Mouse (Mus musculus): Measurements from ENCODE around the gene Slc12a6. TPM values are rescaled to one million over a fixed set of nuclear protein-coding genes. Genes with fewer than 3 reads are reported as not detected.
"Not testable (repeated sequence)": the region's sequence is repeated elsewhere in the genome, so short reads cannot be mapped to it uniquely, and the experiment has no call there.

Gene Slc12a6
- polyA plus RNA-seq, 1 experiment = 31.9 TPM

DNA sequence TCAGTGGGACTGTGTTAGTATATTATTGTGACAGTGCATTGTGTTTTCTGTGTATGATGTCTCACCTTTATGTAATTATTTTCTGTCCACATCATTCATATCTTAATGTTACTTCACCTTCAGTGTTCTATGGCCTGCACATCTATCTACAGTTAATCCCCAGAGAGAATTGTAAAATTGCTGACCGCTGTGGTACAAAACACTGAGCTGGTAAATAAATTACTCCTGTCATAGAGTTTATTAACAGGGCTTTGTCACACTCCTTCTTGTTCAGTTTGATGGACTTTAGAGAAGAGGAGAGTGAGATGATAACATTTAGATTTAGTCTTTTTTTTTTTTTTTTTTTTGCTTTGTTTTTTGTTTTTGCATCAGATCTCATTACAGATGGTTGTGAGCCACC, 17.2 kb downstream of the Slc12a6 start:
- no peaks in the 10 kb centered on the region for H3K36me3 ChIP-seq (ENCODE audit: control insufficient read depth, insufficient read depth, low read length, poor library complexity, severe bottlenecking)
- H3K27ac ChIP-seq (ENCODE audit: insufficient read depth, low read length) = no peak overlapping the region
- H3K9me3 ChIP-seq (replicated peaks; ENCODE audit: control insufficient read depth, insufficient read depth, low read length, poor library complexity, severe bottlenecking) = no peaks in the 10 kb centered on the region
- no peaks in the 10 kb centered on the region for H3K4me1 ChIP-seq (ENCODE audit: control insufficient read depth, insufficient read depth, low read length)
- no peaks in the 10 kb centered on the region for H3K27me3 ChIP-seq (ENCODE audit: control insufficient read depth, insufficient read depth, low read length, poor library complexity, severe bottlenecking)
- TF ChIP-seq CTCF (IDR thresholded peaks at IDR 0.05; ENCODE audit: low read depth, low read length) = no peak
- TF ChIP-seq POLR2A (IDR thresholded peaks at IDR 0.05; ENCODE audit: insufficient read depth, low read length) = no peak
- no peak for TF ChIP-seq EP300 (IDR thresholded peaks at IDR 0.05; ENCODE audit: insufficient read depth, low read depth, low read length)
- no peak overlapping the region for H3K4me3 ChIP-seq (ENCODE audit: low read depth, low read length)
- H3K9ac ChIP-seq (ENCODE audit: low read depth, poor library complexity, severe bottlenecking) = no peak overlapping the region

DNA sequence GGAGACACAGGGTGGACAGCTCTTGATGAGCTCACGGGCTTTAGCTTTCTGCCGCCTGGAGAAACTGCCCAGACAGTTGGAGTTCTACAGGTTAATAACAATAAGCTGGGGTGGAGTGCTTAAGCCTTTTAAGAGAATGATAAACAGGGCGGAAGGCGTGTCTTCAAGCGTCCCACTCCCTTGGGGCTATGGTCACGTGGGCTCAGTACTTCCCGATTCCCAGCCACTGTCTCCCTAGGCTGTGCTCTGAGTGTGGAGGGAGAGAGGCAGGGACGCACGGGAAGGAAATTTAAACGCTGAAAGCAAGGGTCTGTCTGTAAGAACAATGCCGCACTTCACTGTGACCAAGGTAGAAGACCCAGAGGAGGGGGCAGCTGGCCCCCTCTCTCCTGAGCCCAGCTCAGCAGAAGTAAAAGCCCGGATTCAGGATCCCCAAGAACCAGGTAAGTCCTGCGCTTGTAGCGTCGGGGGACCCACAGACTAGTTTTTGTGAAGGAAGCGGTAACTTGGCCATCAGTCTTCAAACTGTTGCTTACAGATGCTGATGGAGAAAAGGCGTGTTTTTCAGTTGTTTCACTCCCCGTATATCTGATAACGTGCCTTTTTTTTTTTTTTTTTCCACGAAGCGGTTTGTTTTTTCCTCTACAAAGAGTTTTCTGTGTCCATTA, 18.9 kb downstream of the Slc12a6 start:
- Histone ChIP-seq H3K27ac (ENCODE audit: insufficient read depth, low read length) (peak overlapping the region; percentile 51; the same call in 1 of the 2 replicates), H3K9me3 (replicated peaks; ENCODE audit: control insufficient read depth, insufficient read depth, low read length, poor library complexity, severe bottlenecking) (no peaks in the 10 kb centered on the region), H3K4me1 (ENCODE audit: control insufficient read depth, insufficient read depth, low read length) (no peaks in the 10 kb centered on the region), H3K4me3 (ENCODE audit: low read depth, low read length) (peak overlapping the region; percentile 58), H3K9ac (ENCODE audit: low read depth, poor library complexity, severe bottlenecking) (peak overlapping the region; percentile 79), H3K27me3 (ENCODE audit: control insufficient read depth, insufficient read depth, low read length, poor library complexity, severe bottlenecking) (no peaks in the 10 kb centered on the region), H3K36me3 (ENCODE audit: control insufficient read depth, insufficient read depth, low read length, poor library complexity, severe bottlenecking) (no peaks in the 10 kb centered on the region)
- TF ChIP-seq EP300 (IDR thresholded peaks at IDR 0.05; ENCODE audit: insufficient read depth, low read depth, low read length) = peak; percentile 80
- TF ChIP-seq CTCF (IDR thresholded peaks at IDR 0.05; ENCODE audit: low read depth, low read length) = no peak

DNA sequence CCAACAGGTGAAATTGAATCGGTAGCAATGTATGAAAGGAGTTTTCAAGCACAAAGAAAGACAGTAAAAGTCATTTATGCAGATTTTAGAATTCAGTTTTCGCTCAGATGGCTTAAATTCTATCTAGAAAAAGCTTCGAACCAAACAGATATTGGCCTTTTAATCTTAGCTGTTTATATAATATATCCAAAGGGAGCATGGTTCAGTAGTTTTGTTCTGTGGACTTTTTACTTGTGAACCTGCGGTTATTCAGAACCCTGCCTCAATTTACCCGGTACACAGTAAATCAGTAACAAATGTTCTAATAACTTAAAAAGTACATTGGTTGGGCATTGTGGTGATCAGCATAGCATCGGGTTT, 19.4 kb downstream of the Slc12a6 start:
- H3K9ac ChIP-seq (ENCODE audit: low read depth, poor library complexity, severe bottlenecking) = peak overlapping the region; percentile 79

DNA sequence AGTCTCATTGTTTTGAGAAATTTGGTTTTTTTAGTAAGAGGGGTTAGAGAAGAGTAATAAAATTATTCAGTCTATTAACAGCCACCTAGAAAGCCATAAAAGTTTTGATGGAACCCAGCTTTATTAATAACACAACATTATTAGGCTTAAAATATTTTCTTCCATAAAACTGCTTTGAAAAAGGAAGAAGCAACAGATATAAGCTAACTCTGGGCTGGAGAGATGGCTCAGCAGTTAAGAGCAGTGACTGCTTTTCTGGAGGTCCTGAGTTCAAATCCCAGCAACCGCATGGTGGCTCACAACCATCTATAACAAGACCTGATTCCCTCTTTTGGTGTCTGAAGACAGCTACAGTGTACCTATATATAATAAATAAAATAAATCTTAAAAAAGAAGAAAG, 20.4 kb downstream of the Slc12a6 start:
- not testable (repeated sequence) for H3K27ac ChIP-seq (ENCODE audit: insufficient read depth, low read length); H3K4me1 ChIP-seq (ENCODE audit: control insufficient read depth, insufficient read depth, low read length); H3K36me3 ChIP-seq (ENCODE audit: control insufficient read depth, insufficient read depth, low read length, poor library complexity, severe bottlenecking); H3K9me3 ChIP-seq (replicated peaks; ENCODE audit: control insufficient read depth, insufficient read depth, low read length, poor library complexity, severe bottlenecking); H3K4me3 ChIP-seq (ENCODE audit: low read depth, low read length); H3K9ac ChIP-seq (ENCODE audit: low read depth, poor library complexity, severe bottlenecking); H3K27me3 ChIP-seq (ENCODE audit: control insufficient read depth, insufficient read depth, low read length, poor library complexity, severe bottlenecking)

More for the DNA sequence above, 19.4 kb downstream of the Slc12a6 start:
- H3K36me3 ChIP-seq (ENCODE audit: control insufficient read depth, insufficient read depth, low read length, poor library complexity, severe bottlenecking) = no peaks in the 10 kb centered on the region
- no peaks in the 10 kb centered on the region for H3K27me3 ChIP-seq (ENCODE audit: control insufficient read depth, insufficient read depth, low read length, poor library complexity, severe bottlenecking)
- H3K9me3 ChIP-seq (replicated peaks; ENCODE audit: control insufficient read depth, insufficient read depth, low read length, poor library complexity, severe bottlenecking) = no peaks in the 10 kb centered on the region
- H3K27ac ChIP-seq (ENCODE audit: insufficient read depth, low read length) = no peak overlapping the region
- H3K4me1 ChIP-seq (ENCODE audit: control insufficient read depth, insufficient read depth, low read length) = no peaks in the 10 kb centered on the region
- no peak overlapping the region for H3K4me3 ChIP-seq (ENCODE audit: low read depth, low read length)
- TF ChIP-seq POLR2A (IDR thresholded peaks at IDR 0.05; ENCODE audit: insufficient read depth, low read length) = no peak
- no peak for TF ChIP-seq EP300 (IDR thresholded peaks at IDR 0.05; ENCODE audit: insufficient read depth, low read depth, low read length)
- TF ChIP-seq CTCF (IDR thresholded peaks at IDR 0.05; ENCODE audit: low read depth, low read length) = no peak

DNA sequence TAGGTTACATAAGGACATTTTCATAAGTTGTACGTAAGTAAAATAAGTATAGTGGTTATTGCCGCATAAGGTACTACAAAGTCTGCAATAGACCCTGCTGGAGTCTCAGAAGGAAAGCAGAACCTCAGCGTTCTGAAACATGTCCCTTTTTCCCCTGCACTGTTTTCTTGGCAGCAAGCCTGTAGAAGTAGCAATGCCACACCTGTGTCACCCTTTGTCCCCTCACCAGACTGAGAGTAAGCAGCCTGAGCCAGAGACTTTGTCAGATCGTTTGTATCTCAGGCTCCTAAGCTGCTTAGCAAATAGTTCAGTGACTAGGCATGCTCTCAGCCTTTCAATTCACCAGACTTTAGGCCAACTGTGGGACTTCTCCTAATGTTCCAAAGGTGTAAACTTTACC, 21.4 kb downstream of the Slc12a6 start:
- Histone ChIP-seq H3K27ac (ENCODE audit: insufficient read depth, low read length) (no peak overlapping the region), H3K36me3 (ENCODE audit: control insufficient read depth, insufficient read depth, low read length, poor library complexity, severe bottlenecking) (no peaks in the 10 kb centered on the region), H3K4me1 (ENCODE audit: control insufficient read depth, insufficient read depth, low read length) (no peaks in the 10 kb centered on the region), H3K27me3 (ENCODE audit: control insufficient read depth, insufficient read depth, low read length, poor library complexity, severe bottlenecking) (no peaks in the 10 kb centered on the region), H3K9me3 (replicated peaks; ENCODE audit: control insufficient read depth, insufficient read depth, low read length, poor library complexity, severe bottlenecking) (no peaks in the 10 kb centered on the region), H3K9ac (ENCODE audit: low read depth, poor library complexity, severe bottlenecking) (no peak overlapping the region), H3K4me3 (ENCODE audit: low read depth, low read length) (no peak overlapping the region)
- TF ChIP-seq CTCF (IDR thresholded peaks at IDR 0.05; ENCODE audit: low read depth, low read length) = no peak

DNA sequence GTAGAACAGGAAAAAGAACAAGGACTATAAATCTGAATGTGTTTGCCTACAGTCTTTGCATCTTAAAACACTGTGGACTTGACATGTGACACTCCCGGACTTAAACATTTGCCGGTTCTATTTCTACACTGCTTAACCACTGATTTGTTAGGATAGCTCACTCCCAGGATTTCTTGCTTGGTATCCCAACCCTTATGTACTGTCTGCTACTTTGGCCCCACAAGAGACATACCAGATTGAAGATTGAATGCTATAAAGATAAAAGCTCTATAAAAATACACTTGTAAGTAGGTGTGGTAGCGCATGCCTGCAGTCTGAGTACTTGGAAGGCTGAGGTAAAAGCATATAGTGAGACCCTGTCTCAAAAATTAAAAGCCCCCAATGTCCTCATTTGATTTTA, 23.9 kb downstream of the Slc12a6 start:
- H3K36me3 ChIP-seq (ENCODE audit: control insufficient read depth, insufficient read depth, low read length, poor library complexity, severe bottlenecking) = no peaks in the 10 kb centered on the region
- H3K4me3 ChIP-seq (ENCODE audit: low read depth, low read length) = no peak overlapping the region
- H3K27ac ChIP-seq (ENCODE audit: insufficient read depth, low read length) = no peak overlapping the region
- no peaks in the 10 kb centered on the region for H3K27me3 ChIP-seq (ENCODE audit: control insufficient read depth, insufficient read depth, low read length, poor library complexity, severe bottlenecking)
- TF ChIP-seq EP300 (IDR thresholded peaks at IDR 0.05; ENCODE audit: insufficient read depth, low read depth, low read length) (no peak), POLR2A (IDR thresholded peaks at IDR 0.05; ENCODE audit: insufficient read depth, low read length) (no peak), CTCF (IDR thresholded peaks at IDR 0.05; ENCODE audit: low read depth, low read length) (no peak)
- H3K9me3 ChIP-seq (replicated peaks; ENCODE audit: control insufficient read depth, insufficient read depth, low read length, poor library complexity, severe bottlenecking) = no peaks in the 10 kb centered on the region
- H3K9ac ChIP-seq (ENCODE audit: low read depth, poor library complexity, severe bottlenecking) = no peak overlapping the region
- no peaks in the 10 kb centered on the region for H3K4me1 ChIP-seq (ENCODE audit: control insufficient read depth, insufficient read depth, low read length)

Data from ES-Bruce4 (cell line).